Mouse (Mus musculus) liver, embryonic 12.5 days (tissue): ENCODE results near the gene Rnf103. TPM values are rescaled to one million over a fixed set of nuclear protein-coding genes. Genes with fewer than 3 reads are reported as not detected.
"Not testable (repeated sequence)": the region's sequence is repeated elsewhere in the genome, so short reads cannot be mapped to it uniquely, and the experiment has no call there.

ENCODE experiments used
- ATAC-seq: fragments of 200-750 bp; cut with Nextera tagmentation; 2 replicates; pipeline ENCODE4 v1.8.0; 2017; ENCODE audit warnings: moderate number of reproducible peaks, mild to moderate bottlenecking, moderate library complexity
- H3K27ac ChIP-seq: fragments of 300-500 bp; sonication (generic); 2 replicates; pipeline ENCODE4 v1.5.1; 2016; ENCODE audit warnings: mild to moderate bottlenecking
- H3K27me3 ChIP-seq: fragments of 300-500 bp; sonication (generic); replicated peaks from 2 replicates; pipeline ENCODE4 v1.6.1; 2016; ENCODE audit warnings: mild to moderate bottlenecking, moderate library complexity
- H3K36me3 ChIP-seq: fragments of 300-500 bp; sonication (generic); 2 replicates; pipeline ENCODE4 v1.6.1; 2016; ENCODE audit warnings: mild to moderate bottlenecking, moderate library complexity
- H3K4me1 ChIP-seq: fragments of 300-500 bp; sonication (generic); 2 replicates; pipeline ENCODE4 v1.6.1; 2016
- H3K4me2 ChIP-seq: fragments of 300-500 bp; sonication (generic); 2 replicates; pipeline ENCODE4 v1.6.1; 2016; ENCODE audit warnings: mild to moderate bottlenecking, moderate library complexity
- H3K4me3 ChIP-seq: fragments of 300-500 bp; sonication (generic); 2 replicates; pipeline ENCODE4 v1.5.1; 2016; ENCODE audit warnings: mild to moderate bottlenecking, moderate library complexity
- H3K9ac ChIP-seq: fragments of 300-500 bp; sonication (generic); 2 replicates; pipeline ENCODE4 v1.6.1; 2016; ENCODE audit warnings: mild to moderate bottlenecking, moderate library complexity
- H3K9me3 ChIP-seq: fragments of 300-500 bp; sonication (generic); replicated peaks from 2 replicates; pipeline ENCODE4 v1.6.1; 2016; ENCODE audit warnings: mild to moderate bottlenecking, moderate library complexity
- WGBS: fragments of 180-500 bp; shearing (Covaris S2); methylation state at CpG from one replicate; pipeline ENCODE4 v1.1.7; 2016; ENCODE audit not compliant: insufficient replicate concordance; 5-methylcytosine and 5-hydroxymethylcytosine counted together
- polyA plus RNA-seq: library from polyadenylated mRNA; unstranded; fragments of >200 nt; fragmentation: Nextera tagmentation; extraction: Ambion mirVana; gene quantifications from 2 replicates; pipeline ENCODE4 v1.2.1, GENCODE M21; 2016

Rnf103 gene
- polyA plus RNA-seq, 1 experiment from 2014 or later, result 11.0 TPM

GRCm38 (mm10) chr6:71475604-71476003 is 18.1 kb upstream of the Rnf103 start:
- peaks cover 11% of the 10 kb centered on the region; the same call in 1 of the 2 replicates for H3K4me1 ChIP-seq
- no peak for ATAC-seq
- 68% methylated on average over 3 of the region's 3 CpGs for WGBS
- H3K4me2 ChIP-seq, result no peak overlapping the region
- H3K27me3 ChIP-seq, result no peaks in the 10 kb centered on the region
- H3K9me3 ChIP-seq, result no peaks in the 10 kb centered on the region
- no peak overlapping the region for H3K9ac ChIP-seq
- no peak overlapping the region for H3K4me3 ChIP-seq
- no peaks in the 10 kb centered on the region for H3K36me3 ChIP-seq
- no peak overlapping the region for H3K27ac ChIP-seq

- H3K4me1 ChIP-seq, result peaks cover 11% of the 10 kb centered on the region; the same call in 1 of the 2 replicates
- WGBS, result 43% methylated on average over 5 of the region's 5 CpGs
- no peaks in the 10 kb centered on the region for H3K9me3 ChIP-seq
- H3K4me2 ChIP-seq, result no peak overlapping the region
- H3K36me3 ChIP-seq, result no peaks in the 10 kb centered on the region
- no peak overlapping the region for H3K27ac ChIP-seq
- no peak overlapping the region for H3K9ac ChIP-seq
- H3K27me3 ChIP-seq, result no peaks in the 10 kb centered on the region
- no peak for ATAC-seq
- no peak overlapping the region for H3K4me3 ChIP-seq
Observed at GRCm38 (mm10) chr6:71476783-71477182, 16.9 kb upstream of the Rnf103 start.

DNA sequence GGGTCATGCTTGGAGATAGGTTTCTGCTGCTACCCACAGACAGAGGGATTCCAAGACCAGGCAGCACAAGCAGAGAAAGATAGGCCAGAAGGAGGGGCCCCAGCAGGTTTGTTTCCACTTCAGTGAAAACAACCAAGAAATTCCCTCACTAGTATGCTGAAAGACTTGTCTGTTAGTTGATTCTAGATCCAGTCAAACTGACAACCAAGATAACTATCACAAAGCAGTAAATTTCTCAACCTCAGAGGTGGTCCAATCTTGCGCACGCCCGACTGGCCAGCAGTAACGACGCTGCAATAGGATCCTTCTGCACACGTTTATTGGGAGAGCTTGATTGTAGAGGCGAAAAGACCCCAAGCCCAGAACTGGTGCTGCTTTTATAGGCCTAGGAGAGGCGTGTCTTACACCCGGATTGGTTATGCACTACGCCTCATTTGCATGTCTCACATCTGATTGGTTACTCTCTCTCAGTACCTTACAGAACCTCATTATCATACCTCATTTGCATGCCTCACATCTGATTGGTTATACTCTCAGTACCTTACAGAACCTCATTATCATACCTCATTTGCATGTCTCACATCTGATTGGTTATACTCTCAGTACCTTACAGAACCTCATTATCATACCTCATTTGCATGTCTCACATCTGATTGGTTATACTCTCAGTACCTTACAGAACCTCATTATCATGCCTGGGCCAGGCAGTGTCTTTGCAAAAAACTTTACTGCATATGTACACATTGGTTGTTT is 14.7 kb upstream of the Rnf103 start:
- H3K36me3 ChIP-seq, ATAC-seq: not testable (repeated sequence)

DNA sequence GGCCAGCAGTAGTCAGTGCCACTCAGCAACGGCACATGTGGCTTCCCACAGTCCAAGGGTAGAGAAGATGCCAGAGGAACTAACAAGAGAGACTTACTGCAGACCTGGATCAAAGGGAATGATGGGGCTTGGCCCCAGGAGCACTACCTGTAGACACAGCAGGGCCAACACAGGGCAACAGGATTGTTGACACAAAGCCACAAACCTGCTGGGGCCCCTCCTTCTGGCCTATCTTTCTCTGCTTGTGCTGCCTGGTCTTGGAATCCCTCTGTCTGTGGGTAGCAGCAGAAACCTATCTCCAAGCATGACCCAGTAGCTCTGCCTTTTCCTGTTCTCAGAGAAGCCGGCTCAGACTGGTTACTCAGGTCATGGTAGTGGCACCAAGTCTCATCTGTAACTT is 14.1 kb upstream of the Rnf103 start:
- peak; percentile 68; the same call in 1 of the 2 replicates for ATAC-seq
- not testable (repeated sequence) for H3K27me3 ChIP-seq, H3K9ac ChIP-seq, H3K4me2 ChIP-seq, H3K4me1 ChIP-seq, H3K4me3 ChIP-seq, H3K27ac ChIP-seq, H3K9me3 ChIP-seq, H3K36me3 ChIP-seq
- WGBS, result 68% methylated on average over 2 of the region's 2 CpGs

More for the DNA sequence above, 14.7 kb upstream of the Rnf103 start:
- H3K9ac ChIP-seq, H3K4me3 ChIP-seq, H3K4me1 ChIP-seq, H3K4me2 ChIP-seq, H3K27ac ChIP-seq, H3K27me3 ChIP-seq, H3K9me3 ChIP-seq: not testable (repeated sequence)
- 90% methylated on average over 10 of the region's 10 CpGs for WGBS

DNA sequence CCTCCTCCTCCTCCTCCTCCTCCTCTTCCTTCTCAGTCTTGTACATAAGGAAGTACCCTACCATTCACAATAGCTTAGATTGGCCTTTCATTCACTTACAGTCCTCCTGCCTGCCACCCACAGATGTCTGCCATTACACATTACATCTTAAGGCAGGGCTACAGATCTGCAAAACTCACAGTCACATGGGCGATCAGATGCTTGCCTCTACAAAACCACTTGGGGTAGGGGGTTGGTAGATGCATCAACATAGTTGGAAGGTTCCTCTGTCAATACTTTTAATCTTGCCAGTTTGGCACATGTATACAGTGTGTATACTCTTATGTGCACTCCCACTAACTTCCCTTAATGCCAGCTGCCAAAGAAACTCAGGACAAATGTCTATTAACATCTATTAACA is 13.6 kb upstream of the Rnf103 start:
- Histone ChIP-seq H3K9me3 (no peaks in the 10 kb centered on the region), H3K4me3 (no peak overlapping the region), H3K27me3 (no peaks in the 10 kb centered on the region), H3K36me3 (no peaks in the 10 kb centered on the region), H3K4me2 (no peak overlapping the region), H3K9ac (no peak overlapping the region), H3K27ac (no peak overlapping the region), H3K4me1 (peaks cover 6% of the 10 kb centered on the region; the same call in 1 of the 2 replicates)
- 70% methylated on average over 1 of the region's 1 CpGs for WGBS
- no peak for ATAC-seq

DNA sequence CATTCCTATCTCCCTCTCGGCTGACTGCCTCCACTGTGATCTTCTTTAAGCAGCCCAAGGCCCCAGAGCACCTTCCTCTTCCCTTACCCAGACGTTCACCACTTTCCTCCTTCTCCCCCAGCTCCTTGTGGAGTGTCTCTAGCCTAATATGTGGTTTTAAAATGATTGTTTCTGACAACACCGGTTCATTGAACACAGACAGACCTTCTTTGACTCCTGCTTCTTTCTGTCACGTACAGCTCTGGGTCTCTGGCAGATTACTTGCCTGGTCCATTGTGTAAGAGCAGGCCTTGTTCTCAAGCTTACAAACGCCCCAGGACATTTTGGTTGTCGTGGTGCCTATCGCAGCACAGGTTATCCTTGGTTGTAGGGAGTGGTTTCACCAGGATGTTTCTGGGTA is 12.6 kb upstream of the Rnf103 start:
- Histone ChIP-seq H3K9ac (no peak overlapping the region), H3K9me3 (no peaks in the 10 kb centered on the region), H3K27ac (no peak overlapping the region), H3K36me3 (no peaks in the 10 kb centered on the region), H3K27me3 (no peaks in the 10 kb centered on the region), H3K4me2 (no peak overlapping the region), H3K4me3 (no peak overlapping the region), H3K4me1 (peaks cover 6% of the 10 kb centered on the region; the same call in 1 of the 2 replicates)
- ATAC-seq, result no peak
- WGBS, result 69% methylated on average over 7 of the region's 7 CpGs

DNA sequence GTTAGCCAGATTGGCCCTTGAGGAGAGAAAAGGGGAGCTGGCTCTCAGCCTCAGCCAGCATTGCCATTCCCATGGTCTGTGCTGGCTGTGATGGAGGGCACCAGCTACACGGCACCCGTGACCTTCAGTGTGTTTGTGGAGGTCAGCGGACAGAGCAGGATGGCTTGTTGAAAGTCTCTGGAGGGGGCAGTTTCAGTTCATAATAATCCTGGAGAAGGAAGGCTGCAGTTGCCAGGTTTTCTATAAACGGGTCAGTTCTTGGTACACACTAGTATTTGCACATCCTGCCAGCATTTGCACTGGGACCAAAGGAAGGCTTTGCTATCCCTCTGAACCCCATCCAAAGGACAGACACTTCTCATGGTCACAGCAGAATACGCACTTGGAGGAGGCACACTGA is 8.4 kb upstream of the Rnf103 start:
- no peak overlapping the region for H3K4me3 ChIP-seq
- no peaks in the 10 kb centered on the region for H3K9me3 ChIP-seq
- ATAC-seq, result no peak
- no peak overlapping the region for H3K9ac ChIP-seq
- H3K36me3 ChIP-seq, result no peaks in the 10 kb centered on the region
- whole genome bisulfite sequencing, result 75% methylated on average over 5 of the region's 5 CpGs
- H3K4me1 ChIP-seq, result no peaks in the 10 kb centered on the region
- H3K27me3 ChIP-seq, result no peaks in the 10 kb centered on the region
- no peak overlapping the region for H3K27ac ChIP-seq
- H3K4me2 ChIP-seq, result no peak overlapping the region

GRCm38 (mm10) chr6:71486226-71486625 is 7.5 kb upstream of the Rnf103 start:
- H3K27ac ChIP-seq, result no peak overlapping the region
- no peak overlapping the region for H3K4me2 ChIP-seq
- no peak for ATAC-seq
- no peaks in the 10 kb centered on the region for H3K36me3 ChIP-seq
- WGBS, result 42% methylated on average over 2 of the region's 2 CpGs
- H3K9me3 ChIP-seq, result no peaks in the 10 kb centered on the region
- no peaks in the 10 kb centered on the region for H3K4me1 ChIP-seq
- H3K9ac ChIP-seq, result no peak overlapping the region
- no peaks in the 10 kb centered on the region for H3K27me3 ChIP-seq
- no peak overlapping the region for H3K4me3 ChIP-seq

DNA sequence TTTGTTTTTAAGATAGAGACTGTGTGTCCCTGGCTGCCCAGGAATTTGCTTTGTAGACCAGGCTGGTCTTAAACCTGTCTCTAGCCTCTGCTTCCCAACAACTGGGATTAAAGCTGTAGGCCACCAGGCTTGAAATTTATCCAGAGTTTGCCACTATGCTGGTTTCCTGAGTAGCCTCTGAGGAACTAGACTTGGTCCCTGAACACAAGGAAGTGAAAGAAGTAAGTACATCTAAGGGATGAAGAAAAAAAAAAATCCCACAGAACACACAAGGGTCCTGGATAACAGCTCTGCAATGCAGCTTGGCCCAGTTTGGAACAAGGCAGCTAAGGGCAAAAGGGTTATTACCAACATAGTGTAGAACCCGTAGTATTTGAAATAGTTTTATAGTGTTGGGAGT is 6.8 kb upstream of the Rnf103 start:
- Histone ChIP-seq H3K4me3 (no peak overlapping the region), H3K9me3 (no peaks in the 10 kb centered on the region), H3K4me1 (no peaks in the 10 kb centered on the region), H3K27ac (no peak overlapping the region), H3K9ac (no peak overlapping the region), H3K4me2 (no peak overlapping the region), H3K36me3 (no peaks in the 10 kb centered on the region), H3K27me3 (no peaks in the 10 kb centered on the region)
- ATAC-seq, result no peak
- WGBS, result 69% methylated on average over 1 of the region's 1 CpGs

DNA sequence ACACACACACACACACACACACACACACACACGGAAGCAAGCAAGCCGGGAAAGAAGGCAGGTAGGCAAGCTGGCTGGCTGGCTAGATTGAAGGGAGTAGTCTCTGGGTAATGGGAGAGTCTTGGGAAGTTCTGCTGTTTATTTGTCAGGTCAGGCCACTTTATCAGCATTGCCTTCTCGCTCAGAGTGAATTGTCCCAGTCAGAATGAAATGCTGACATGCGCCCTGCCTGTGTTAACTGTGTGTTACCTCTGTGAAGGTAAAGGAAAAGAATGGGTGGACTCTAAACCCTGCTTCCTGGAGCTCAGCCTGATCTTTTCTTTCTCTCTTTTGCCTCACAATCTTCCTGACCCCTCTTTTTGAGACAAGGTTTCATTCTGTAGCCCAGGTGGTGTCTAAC is 5.7 kb upstream of the Rnf103 start:
- Histone ChIP-seq H3K27ac (0 out of 2 replicates have a peak overlapping the region, but pooled peaks have one; percentile 37), H3K9me3 (no peaks in the 10 kb centered on the region), H3K9ac (no peak overlapping the region), H3K36me3 (no peaks in the 10 kb centered on the region), H3K4me1 (no peaks in the 10 kb centered on the region), H3K27me3 (0 out of 2 replicates have a peak, but pooled peaks cover 7% of the 10 kb centered on the region), H3K4me3 (no peak overlapping the region), H3K4me2 (no peak overlapping the region)
- ATAC-seq, result no peak
- 49% methylated on average over 3 of the region's 4 CpGs for WGBS

GRCm38 (mm10) chr6:71492136-71492535 is 1.6 kb upstream of the Rnf103 start:
- H3K9me3 ChIP-seq, result no peaks in the 10 kb centered on the region
- H3K27me3 ChIP-seq, result 0 out of 2 replicates have a peak, but pooled peaks cover 7% of the 10 kb centered on the region
- no peak overlapping the region for H3K9ac ChIP-seq
- H3K4me1 ChIP-seq, result peaks cover 27% of the 10 kb centered on the region
- 59% methylated on average over 4 of the region's 4 CpGs for WGBS
- H3K36me3 ChIP-seq, result peaks cover 4% of the 10 kb centered on the region; the same call in 1 of the 2 replicates
- H3K4me3 ChIP-seq, result no peak overlapping the region
- no peak overlapping the region for H3K4me2 ChIP-seq
- H3K27ac ChIP-seq, result peak overlapping the region; percentile 66; the same call in 1 of the 2 replicates
- ATAC-seq, result no peak

DNA sequence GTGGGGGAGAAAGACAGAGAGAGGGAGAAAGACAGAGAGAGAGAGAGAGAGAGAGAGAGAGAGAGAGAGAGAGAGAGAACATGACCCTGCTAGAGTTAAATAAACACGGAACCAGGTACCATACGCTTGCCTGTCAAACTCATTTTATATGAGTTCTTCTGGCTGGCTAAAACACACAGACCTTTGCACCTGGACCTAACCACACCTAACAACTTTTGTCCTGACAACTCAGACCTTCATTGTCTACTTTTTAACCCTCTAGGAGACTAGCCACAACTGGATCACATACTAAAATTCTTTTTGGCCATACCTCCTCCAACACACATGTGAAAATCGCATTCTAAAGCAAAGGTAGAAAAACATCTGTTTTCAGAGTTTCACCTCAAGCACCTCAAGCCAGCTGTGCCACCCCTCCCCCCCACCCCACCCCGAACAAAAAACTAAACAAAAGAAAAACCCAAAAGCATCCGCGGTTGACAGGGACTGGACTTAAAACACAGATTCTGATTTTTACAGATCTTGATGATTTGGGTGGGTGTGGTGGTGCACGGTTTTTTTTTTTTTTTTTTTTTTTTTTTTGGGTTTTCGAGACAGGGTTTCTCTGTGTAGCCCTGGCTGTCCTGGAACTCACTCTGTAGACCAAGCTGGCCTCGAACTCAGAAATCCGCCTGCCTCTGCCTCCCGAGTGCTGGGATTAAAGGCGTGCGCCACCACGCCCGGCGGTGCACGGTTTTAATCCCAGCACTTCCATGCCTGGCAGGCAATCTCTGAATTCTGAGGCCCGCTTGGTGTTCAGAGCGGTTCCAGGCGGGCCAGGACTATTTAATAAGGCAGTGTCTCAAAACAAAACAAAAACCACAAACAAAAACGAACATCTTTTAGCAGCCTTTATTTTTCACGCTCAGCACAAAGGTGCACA is 679 bp upstream of the Rnf103 start:
- no peak; the same call in 1 of the 2 replicates for ATAC-seq
- Histone ChIP-seq H3K4me2 (peak overlapping the region; percentile 97), H3K9ac (peak overlapping the region; percentile 95), H3K36me3 (peaks cover 8% of the 10 kb centered on the region), H3K27me3 (0 out of 2 replicates have a peak, but pooled peaks cover 7% of the 10 kb centered on the region), H3K4me1 (peaks cover 27% of the 10 kb centered on the region), H3K9me3 (no peaks in the 10 kb centered on the region), H3K27ac (peak overlapping the region; percentile 92), H3K4me3 (peak overlapping the region; percentile 89)
- 19% methylated on average over 21 of the region's 22 CpGs for WGBS
